Mouse (Mus musculus): Measurements from ENCODE around the gene Mypop.

GRCm38 (mm10) chr7:18962171-18962792 is 28.8 kb upstream of the Mypop start:
- TF ChIP-seq EP300 (IDR thresholded peaks at IDR 0.05; ENCODE audit: low read depth) = no peak
- no peak for TF ChIP-seq CTCF (IDR thresholded peaks at IDR 0.05; ENCODE audit: low read depth)
